Mouse (Mus musculus) stomach, postnatal 0 days (tissue): ENCODE results near the gene Cblb.

Experiments used
- CTCF ChIP-seq: IDR thresholded peaks from 2 replicates; pipeline ENCODE4 v1.5.1; 2016; ENCODE audit warnings: antibody characterized with exemption, low read depth, mild to moderate bottlenecking, moderate library complexity
- EP300 ChIP-seq: optimal IDR thresholded peaks from 2 replicates; pipeline ENCODE3; 2016; ENCODE audit warnings: antibody characterized with exemption

DNA sequence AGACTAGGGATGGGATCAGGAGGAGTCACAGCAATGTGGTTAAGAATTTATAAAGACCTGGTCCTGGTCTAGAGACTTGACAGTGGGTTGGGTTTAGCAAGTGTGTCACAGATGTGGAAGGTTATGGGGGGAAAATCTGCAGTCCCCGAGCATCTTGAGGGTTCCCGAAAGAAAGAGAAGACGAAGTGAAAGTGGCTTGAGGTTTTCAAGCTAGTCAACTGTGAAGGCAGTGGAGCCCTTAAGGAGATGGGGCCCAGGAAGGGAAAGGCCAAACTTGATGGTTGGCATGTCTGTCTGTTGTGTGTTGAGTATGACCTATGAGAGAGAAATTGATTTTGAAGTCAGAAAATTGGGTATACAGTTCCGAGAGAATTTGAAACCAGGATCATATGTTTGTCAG, 7.3 kb downstream of the Cblb start:
- no peak for TF ChIP-seq CTCF
- no peak for TF ChIP-seq EP300
